Mouse (Mus musculus): ENCODE results near the gene Cacna1c.

DNA sequence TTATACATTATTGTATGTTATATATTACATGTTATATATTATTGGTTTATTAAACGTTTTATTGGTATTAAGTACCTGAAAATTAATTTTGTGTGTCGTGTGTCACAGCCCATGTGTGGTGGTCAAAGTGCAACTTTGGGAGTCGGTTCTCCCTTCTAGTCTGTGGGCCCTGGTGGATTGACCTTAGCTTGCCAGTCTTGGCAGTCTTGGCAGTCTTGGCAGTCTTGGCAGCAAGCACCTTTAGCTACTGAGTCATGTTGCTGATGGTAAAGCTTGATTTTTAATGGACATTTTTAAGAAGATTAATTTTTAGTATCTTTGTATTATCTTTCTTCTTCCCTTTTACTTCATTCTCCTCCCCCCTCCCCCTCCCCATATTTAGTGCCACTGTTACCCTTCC, 574.8 kb downstream of the Cacna1c start:
- no peak for TF ChIP-seq CTCF (IDR thresholded peaks at IDR 0.05; ENCODE audit: low read depth, low read length)
- TF ChIP-seq POLR2A (IDR thresholded peaks at IDR 0.05; ENCODE audit: borderline replicate concordance, low read depth, low read length) = no peak
